Mouse (Mus musculus) MEL (cell line): ENCODE data around the gene Erich6.

Experiments used
- CHD2 ChIP-seq: IDR thresholded peaks from 2 replicates; pipeline ENCODE4 v1.6.1; 2011; ENCODE audit warnings: low read length, improper control_type of control experiment
- CTCF ChIP-seq, 3 experiments: IDR thresholded peaks in 2 of 3; conservative IDR thresholded peaks in 1 of 3; 2 replicates each; pipeline ENCODE4 v1.5.1; 2011 to 2012; ENCODE audit warnings: low read length in 3 of 3, low read depth in 2 of 3, mild to moderate bottlenecking in 2 of 3, improper control_type of control experiment in 1 of 3, inconsistent platforms in 1 of 3, mixed read lengths in 1 of 3, moderate library complexity in 1 of 3; ENCODE audit not compliant: control insufficient read depth in 1 of 3, insufficient read depth in 1 of 3, poor library complexity in 1 of 3, severe bottlenecking in 1 of 3

- TF ChIP-seq CHD2: no peak
- no peak for TF ChIP-seq CTCF (IDR thresholded peaks at IDR 0.05 in 2 of 3, conservative IDR thresholded peaks at IDR 0.05 in 1 of 3; ENCODE audit: control insufficient read depth in 1 of 3, insufficient read depth in 1 of 3, low read depth in 2 of 3, low read length in 3 of 3, poor library complexity in 1 of 3, severe bottlenecking in 1 of 3)
These were observed 5.3 kb downstream of the Erich6 start for GRCm38 (mm10) chr3:58631693-58632092.
